Mouse (Mus musculus) mesoderm, embryonic 11.5 days (tissue): ENCODE results near the gene Thap11.

Experiments
- DNase-seq: peaks from one replicate; pipeline ENCODE4 v3.0.0-alpha.2; 2012; ENCODE audit warnings: low read depth, low spot score

The Thap11 gene

DNA sequence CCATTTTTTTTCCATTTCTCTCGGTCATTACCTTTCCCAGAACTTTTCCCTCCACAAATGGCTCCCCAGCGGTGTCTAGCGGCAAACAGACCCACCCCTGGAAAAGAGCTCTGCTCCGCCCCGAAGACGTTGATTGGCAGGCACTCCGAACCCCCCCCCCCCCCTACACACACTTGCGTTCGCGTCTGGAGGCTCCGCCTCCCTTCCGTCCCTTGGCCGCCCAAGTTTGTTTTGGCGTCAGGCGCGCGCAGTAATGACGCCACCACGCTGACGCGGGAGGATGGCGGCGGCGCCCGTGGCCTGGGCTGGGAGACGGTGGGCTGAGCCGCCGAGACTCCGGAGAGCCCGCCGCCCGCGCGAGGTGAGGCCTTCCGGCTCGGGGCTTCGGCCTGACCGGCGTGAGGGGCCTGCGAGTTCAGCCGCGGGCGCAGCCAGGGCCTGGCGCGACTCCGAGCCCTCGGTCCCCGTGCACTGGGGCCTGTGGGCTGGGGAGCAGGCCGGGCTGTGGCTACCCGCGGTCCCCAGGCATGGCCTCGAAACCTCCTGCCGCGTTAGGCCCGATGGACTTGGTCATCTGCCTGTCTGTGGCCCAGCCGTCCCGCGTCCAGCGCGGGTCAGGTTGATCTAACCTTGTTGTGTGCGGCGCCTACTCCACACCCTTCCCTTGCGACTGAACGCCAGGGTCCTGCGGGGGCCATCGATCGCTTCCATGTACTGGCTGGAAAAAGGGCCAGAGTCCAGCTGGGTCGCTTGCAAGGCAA lies 45.4 kb downstream of the Thap11 start, which contains the start of gene Pskh1:
Pskh1 (plus strand) TSS at position 262 of the 761 bp plus-strand sequence.
- peak; percentile 97 for DNase-seq

DNA sequence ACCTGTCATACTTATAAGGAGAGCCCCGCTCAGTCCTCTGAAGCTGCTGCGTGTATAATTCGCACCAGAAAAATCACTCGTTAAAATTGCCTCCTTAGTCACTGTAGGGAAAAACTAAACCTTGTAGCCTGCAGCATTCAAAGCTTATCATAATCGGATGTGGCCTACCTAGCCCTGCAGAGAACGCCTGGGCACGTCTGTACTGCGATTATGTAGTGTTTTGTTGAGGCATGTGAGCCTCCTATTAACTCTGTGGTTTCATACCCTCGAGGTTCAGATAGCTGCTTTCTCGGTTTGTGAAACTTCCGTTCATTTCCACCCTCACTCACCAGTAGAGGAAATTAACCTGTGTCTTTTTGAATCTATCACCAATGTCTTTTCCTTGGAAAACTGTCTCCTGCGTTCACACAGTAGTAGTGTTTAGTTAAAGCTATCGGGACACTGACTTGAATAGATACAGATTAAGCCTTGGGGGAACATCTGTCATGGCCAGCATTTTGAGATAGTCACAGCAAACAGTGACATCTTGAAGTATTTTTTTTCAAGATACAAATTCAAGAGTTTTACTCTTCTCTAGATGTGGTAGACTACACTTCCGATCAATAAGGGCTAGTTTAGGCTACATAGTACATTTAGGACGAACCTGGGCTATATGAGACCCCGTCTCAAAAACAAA lies 46.1 kb downstream of the Thap11 start:
- no peak for DNase-seq
